Mouse (Mus musculus): ENCODE measurements around the gene Tyrp1.

DNA sequence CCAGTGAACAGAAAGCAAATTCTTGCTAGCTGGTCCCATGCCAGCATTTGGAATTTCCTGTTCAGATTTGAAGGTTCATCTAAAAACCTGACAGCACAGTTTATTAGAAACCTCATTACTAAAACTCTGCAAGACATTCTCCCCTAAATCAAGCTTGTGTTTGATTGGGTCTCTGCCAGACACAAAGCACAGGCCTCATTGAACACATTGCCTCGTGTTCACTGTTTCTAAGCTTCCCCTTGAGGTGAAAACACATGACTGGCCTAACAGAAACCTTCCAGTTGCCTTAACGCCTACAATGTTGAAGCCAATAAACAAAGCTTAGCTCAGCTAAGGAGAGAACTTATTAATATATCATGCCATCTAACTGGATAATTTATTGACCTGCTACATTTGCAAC is 5.7 kb upstream of the Tyrp1 start:
- TF ChIP-seq MAX (IDR thresholded peaks at IDR 0.05; ENCODE audit: low read depth) (no peak), POLR2A (IDR thresholded peaks at IDR 0.05; ENCODE audit: insufficient read length, low read depth) (no peak), MYOD1 (IDR thresholded peaks at IDR 0.05; ENCODE audit: control insufficient read depth in 1 of 3, insufficient read length in 2 of 3, low read depth in 2 of 3) (no peak)

Measured in myocyte (in vitro differentiated cells).